Mouse (Mus musculus) duodenum, adult 2 months (tissue): ENCODE data around the gene Prcp. TPM values are rescaled to one million over a fixed set of nuclear protein-coding genes. Genes with fewer than 3 reads are reported as not detected.

Experiments
- polyA plus RNA-seq: library from polyadenylated mRNA; depleted of rRNA; stranded (reverse); fragments of >200 nt; gene quantifications from 2 replicates; pipeline ENCODE4 v1.2.3, GENCODE M21; 2012; ENCODE audit warnings: low replicate concordance; rRNA removed

The Prcp gene
- polyA plus RNA-seq = 7.8 and 9.5 TPM in 2 replicates

DNA sequence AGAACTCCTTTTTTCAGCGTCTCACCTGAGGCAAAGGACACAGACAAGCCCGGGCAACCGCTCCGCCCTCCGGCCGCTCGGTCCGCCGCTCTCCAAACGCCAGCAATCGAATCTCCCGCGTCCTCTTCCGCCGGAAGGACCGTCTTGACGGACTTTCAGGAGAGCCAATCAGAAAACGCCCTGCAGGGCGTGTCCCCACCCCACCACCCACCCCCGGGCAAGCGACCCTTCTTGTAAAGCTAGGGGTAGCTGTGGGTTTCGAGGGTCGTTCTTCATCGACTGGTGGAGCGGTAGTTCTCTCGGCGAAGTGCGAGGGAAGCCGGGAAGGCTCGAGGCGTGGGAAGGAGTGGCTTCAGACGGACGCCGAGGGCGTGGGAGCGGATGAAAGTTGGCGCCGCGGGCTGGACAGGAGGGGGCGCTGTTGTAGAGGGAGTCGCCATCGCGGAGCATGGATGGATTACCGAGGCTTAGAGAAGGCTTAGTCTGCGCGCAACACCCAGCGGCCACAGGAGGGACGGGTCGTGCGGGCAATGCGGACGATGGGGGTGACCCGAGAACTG lies at the start of gene Prcp, which contains the start of gene Ddias:
Prcp (plus strand) TSS at position 355 of the 560 bp plus-strand sequence.
Ddias (minus strand) TSS at position 132 of the 560 bp plus-strand sequence.

Other genes with a start within 250 kb of the Prcp start
- 0.07 and 0.12 TPM in 2 replicates for gene Ankrd42, start 237.3 kb upstream of the Prcp start, polyA plus RNA-seq
- gene Pcf11, start 204.5 kb upstream of the Prcp start, polyA plus RNA-seq = 10.7 and 20.1 TPM in 2 replicates
- gene Rab30, start 132.9 kb upstream of the Prcp start, polyA plus RNA-seq = 0.36 and 1.6 TPM in 2 replicates
- gene Ddias, start 223 bp upstream of the Prcp start, polyA plus RNA-seq = 0.02 TPM in 2 replicates
- 0.30 and 0.53 TPM in 2 replicates for gene Fam181b, start 205.4 kb downstream of the Prcp start, polyA plus RNA-seq